Mouse (Mus musculus) erythroid progenitor cell, adult 5-6 weeks (primary cell): Measurements from ENCODE around the gene Dock2. TPM values are rescaled to one million over a fixed set of nuclear protein-coding genes. Genes with fewer than 3 reads are reported as not detected.
"Not testable (repeated sequence)": the region's sequence is repeated elsewhere in the genome, so short reads cannot be mapped to it uniquely, and the experiment has no call there.

Experiments
- ATAC-seq: replicated peaks from 2 replicates; pipeline ENCODE4 v1.8.0; 2016; ENCODE audit warnings: moderate number of reproducible peaks, mild to moderate bottlenecking, moderate TSS enrichment, inconsistent platforms; ENCODE audit not compliant: poor library complexity, low FRiP score, severe bottlenecking
- total RNA-seq, 2 experiments: library from RNA; stranded (forward) in 1 of 2; stranded (reverse) in 1 of 2; fragments of 150-400 nt in 1 of 2; fragments of 186-747, 209-891 nt in 1 of 2; gene quantifications; 2 replicates each; pipeline versions ENCODE4 v1.2.3 to v1.2.4; 2015 to 2017; ENCODE audit warnings: low replicate concordance in 2 of 2

The Dock2 gene
- total RNA-seq, 2 experiments from 2014 or later = 14.6 to 25.2 TPM

GRCm38 (mm10) chr11:34239691-34240090 lies 544.0 kb downstream of the Dock2 start:
- no peak for ATAC-seq

DNA sequence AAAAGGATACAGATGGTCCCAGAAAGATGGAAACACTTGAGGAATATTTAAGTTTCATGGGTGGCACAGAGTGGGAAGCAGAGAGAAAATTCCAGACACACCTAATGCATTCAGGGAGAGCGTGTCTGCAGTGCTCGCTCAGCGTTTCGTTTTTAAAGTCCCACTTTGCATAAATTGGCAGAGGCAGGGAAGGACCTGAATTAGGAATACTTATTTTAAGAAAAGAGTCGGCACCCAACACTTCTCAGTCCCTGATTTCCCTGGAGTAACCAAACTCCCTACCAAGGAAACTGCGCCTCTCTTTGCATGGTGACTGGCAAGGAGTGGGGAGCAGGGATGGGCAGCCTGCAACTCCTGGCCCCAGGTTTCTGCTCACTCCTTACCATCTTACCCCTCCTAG lies 546.8 kb downstream of the Dock2 start:
- ATAC-seq = no peak

DNA sequence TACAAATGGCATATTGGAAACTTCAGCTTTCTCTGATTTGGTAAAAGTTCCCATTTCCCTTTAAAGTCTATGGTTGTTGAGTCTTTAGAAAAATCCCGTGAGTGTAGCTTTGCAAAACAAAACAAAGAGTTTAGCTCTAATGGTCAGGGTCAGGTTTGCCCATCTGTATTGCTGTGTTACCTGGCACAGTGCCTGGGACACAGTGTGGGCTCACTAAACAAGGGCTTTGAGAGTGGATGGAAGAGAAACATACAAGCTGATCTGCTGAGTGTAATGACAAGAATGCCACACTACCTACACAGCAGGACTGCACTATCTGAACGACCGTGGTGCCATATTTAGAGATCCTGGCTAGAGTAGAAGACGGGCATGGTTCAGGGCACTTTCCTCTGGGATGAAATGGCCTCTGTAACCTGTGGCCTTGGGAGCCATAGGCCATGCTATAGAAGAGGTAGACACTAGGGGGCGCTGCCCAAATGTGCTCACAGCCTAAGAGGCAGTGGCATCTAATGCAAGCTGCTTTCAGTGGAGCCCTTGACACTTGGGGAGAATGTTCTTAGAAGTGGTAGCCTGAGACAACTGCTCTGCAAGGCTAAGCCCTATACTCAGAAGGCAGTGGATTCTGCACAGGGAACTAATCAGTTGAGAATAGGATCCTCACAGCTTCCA lies 547.5 kb downstream of the Dock2 start:
- 0 out of 2 replicates have a peak, but pooled peaks have one; percentile 63 for ATAC-seq

DNA sequence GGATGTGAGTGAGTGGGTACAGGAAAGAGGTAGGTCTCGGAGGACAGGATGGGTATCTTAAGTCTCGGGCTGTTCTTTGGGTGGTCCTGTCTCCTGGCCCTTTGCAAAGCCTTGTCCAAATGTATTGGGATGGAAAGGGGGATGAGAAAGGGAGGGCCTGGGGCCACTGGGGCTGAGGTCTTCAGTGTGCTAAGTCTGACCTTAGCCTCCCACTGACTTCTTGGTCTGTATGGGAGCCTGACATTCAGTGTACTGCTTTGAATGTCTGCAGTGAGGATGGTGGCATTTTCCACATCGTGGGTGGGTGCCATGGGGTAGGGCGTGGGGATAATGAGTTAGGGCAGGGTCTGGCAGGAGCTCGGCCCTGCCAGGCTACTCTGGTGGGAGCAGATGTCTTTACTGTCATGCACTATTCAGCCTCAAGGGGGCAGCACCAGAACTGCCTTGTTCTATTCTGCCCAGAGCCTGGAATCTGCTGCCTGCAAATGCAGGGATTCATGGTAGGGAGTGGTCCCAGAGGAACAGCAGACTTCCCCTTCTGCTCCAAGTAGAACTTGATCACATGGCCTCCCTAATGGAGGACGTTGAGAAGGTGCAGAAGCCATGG lies 554.8 kb downstream of the Dock2 start:
- ATAC-seq = no peak

- no peak for ATAC-seq
Observed at GRCm38 (mm10) chr11:34227180-34227579, 556.5 kb downstream of the Dock2 start.

DNA sequence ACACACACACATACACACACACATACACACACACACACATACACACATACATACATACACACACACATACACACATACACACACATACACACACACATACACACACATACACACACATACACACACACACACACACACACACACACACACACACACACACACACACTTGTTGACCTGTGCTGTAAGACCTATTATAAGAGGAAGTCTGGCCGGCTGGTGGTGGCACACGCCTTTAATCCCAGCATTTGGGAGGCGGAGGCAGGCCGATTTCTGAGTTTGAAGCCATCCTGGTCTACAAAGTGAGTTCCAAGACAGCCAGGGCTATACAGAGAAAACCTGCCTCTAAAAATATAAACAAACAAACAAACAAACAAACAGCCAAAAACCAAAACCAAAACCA lies 563.1 kb downstream of the Dock2 start:
- not testable (repeated sequence) for ATAC-seq

DNA sequence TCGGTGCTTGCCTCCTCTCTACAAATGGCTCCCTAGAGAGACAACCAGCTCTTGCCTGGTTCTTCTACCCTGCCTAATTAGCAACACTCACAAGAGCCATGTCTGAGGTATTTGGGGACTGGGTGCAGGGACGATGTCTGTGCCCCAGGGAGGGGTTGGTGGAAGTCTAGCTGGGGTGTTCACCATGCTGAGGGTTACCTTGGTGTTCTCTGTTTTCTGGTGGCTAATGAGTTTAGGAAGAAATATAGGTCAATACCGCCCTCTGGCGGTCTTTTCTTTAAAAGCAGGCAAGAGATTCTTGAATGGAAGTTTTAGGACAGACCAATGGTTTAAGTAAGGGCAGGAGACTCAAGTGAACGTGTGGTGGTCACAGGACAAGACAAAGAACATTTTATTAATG lies 570.8 kb downstream of the Dock2 start:
- no peak for ATAC-seq

GRCm38 (mm10) chr11:34207989-34208388 lies 575.7 kb downstream of the Dock2 start, which contains the start of gene Foxi1:
TSS of gene Foxi1 (minus strand) at chr11:34208089.
- no peak for ATAC-seq

DNA sequence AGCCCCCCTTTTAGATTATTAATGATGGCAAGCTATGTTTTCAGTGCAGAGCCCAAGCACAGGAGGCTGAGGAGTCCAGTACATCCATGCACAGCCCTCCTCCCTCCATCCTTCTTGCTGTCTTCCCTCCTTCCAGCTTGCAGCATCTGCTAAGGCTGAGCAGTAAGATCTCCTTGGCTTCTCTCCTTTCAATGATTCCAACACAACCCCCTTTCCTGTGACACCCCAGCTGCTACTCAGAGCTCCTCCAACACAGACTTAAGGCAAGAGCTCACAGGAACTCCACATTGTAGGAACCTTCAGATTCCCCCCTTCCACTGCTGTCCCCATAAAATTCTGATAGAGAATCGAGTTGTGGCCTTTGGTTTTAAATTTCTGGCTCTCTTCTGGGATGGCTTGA lies 580.9 kb downstream of the Dock2 start:
- ATAC-seq = no peak

DNA sequence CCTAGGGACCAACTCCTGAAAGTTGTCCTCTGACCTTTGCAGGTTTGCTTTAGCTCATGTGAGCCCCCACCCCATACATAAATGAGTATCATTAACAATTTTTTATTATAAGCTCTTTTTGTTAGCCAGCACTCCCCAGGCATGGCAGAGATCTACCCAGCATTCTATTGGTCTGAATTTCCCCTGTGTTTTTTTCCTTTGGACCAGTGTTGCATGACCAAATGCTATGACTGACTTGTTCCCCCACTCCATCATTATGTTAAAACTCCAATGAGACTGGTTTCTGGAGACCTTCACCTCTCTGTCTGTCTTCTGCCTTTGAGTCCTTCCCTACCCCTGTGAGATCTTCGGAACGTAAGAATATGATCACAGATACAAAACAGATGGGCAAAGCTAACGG lies 588.5 kb downstream of the Dock2 start:
- ATAC-seq = no peak

GRCm38 (mm10) chr11:34194158-34194941 lies 589.3 kb downstream of the Dock2 start:
- ATAC-seq = no peak

GRCm38 (mm10) chr11:34193658-34194057 lies 590.0 kb downstream of the Dock2 start:
- no peak for ATAC-seq

DNA sequence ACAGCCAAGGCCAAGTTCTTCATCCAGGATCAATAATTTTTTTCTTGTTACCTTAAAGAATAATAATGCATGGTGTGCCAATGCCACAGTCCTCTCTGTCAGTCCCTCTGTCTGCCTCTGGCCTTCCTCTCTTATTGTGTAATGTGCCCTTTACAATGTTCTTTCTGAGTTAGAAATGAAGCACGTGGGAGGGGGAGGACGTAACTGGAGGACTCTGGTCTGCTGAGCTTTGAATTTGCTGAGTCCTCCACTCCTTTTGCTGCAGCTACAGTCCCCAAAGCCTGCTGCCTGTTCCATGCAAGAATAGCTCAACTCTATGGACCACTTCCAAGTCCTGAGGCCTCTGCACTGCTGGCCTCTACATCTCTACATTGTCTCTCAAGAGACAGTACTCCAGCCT lies 599.4 kb downstream of the Dock2 start:
- ATAC-seq = no peak

GRCm38 (mm10) chr11:34181214-34182117 lies 602.2 kb downstream of the Dock2 start:
- ATAC-seq = no peak

- ATAC-seq = no peak
Observed at GRCm38 (mm10) chr11:34178752-34179151, 604.9 kb downstream of the Dock2 start.

Other genes starting within 250 kb of the Dock2 start
- gene Spdl1, start 49.7 kb upstream of the Dock2 start, total RNA-seq (2015; ENCODE audit: low replicate concordance) = 42.5 and 54.5 TPM in 2 replicates
- 65.7 and 131 TPM in 2 replicates for gene Spdl1, start 49.7 kb upstream of the Dock2 start, total RNA-seq (2017; ENCODE audit: low replicate concordance)